In the genomic region with DNA sequence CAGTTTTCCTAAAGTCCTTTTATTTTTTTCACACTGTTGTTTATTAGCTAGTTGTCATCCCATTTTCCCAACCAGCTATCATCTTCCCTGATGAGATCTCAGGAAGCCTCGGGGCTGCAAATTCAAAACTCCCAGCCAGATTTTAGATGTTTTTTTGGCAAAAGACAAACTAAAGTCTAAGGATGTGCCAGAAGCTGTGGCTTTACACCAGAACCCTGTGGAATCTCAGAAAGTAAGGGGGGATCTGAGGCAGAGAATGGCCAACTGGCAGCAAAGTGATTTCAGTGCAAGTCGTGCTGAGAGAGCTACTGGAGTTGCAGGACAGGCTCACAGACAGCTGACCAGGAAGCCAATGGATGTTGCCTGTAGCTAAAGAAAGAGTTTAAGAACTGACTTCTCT, we compare ENCODE assay signal across 25 mouse cellular contexts.
A peak's percentile ranks its signal among the peaks of the same experiment; 100 is the strongest.
DNase-seq lines count a peak whose midpoint lies in the region; ATAC-seq and TF ChIP-seq lines count a peak whose summit lies in the region.
"Had no signal": no experiment of that assay in that cellular context is flagged by ENCODE, and none has a peak within 500 bp of the region (broad histone marks: within the 10 kb centered on the region; RNA-seq: fewer than 3 reads in every experiment).

No protein-coding gene starts in this region.

- no peaks in the 10 kb centered on the region for H3K9me3 ChIP-seq in lung, embryonic 14.5 days (ENCODE audit: low read depth, low read length)
- no peaks in the 10 kb centered on the region for H3K9me3 ChIP-seq in midbrain, postnatal 0 days (ENCODE audit: low read length)
- no peaks in the 10 kb centered on the region for H3K9me3 ChIP-seq in midbrain, embryonic 16.5 days (replicated peaks; ENCODE audit: control insufficient read depth, low read length, poor library complexity, severe bottlenecking)
- H3K9me3 ChIP-seq: embryonic facial prominence, embryonic 12.5 days; forebrain, embryonic 13.5 days; G1E; heart, embryonic 15.5 days; hindbrain, embryonic 10.5 days had no signal

- ATAC-seq in lung, embryonic 14.5 days (ENCODE audit: insufficient read depth), result no peak
- ATAC-seq in midbrain, postnatal 0 days (ENCODE audit: low FRiP score), result no peak
- no peak for ATAC-seq in midbrain, embryonic 16.5 days
- ATAC-seq: CD4-positive, CD25-positive, alpha-beta regulatory T cell, adult 4 months; forebrain, embryonic 13.5 days; inflammation-experienced regulatory T-cells, adult 6 months had no signal

- no peak overlapping the region for H3K9ac ChIP-seq in lung, embryonic 14.5 days
- H3K9ac ChIP-seq in midbrain, postnatal 0 days (replicated peaks; ENCODE audit: low read length, poor library complexity, severe bottlenecking), result no peak overlapping the region
- no peak overlapping the region for H3K9ac ChIP-seq in midbrain, embryonic 16.5 days (ENCODE audit: low read depth, low read length)
- H3K9ac ChIP-seq: embryonic facial prominence, embryonic 12.5 days; forebrain, embryonic 13.5 days; heart, embryonic 15.5 days; hindbrain, embryonic 15.5 days had no signal

- H3K27ac ChIP-seq in gastrocnemius, adult 2 months, result no peak overlapping the region
- no peak overlapping the region for H3K27ac ChIP-seq in lung, embryonic 14.5 days (ENCODE audit: low read depth)
- no peak overlapping the region for H3K27ac ChIP-seq in midbrain, postnatal 0 days (ENCODE audit: low read depth, low read length)
- H3K27ac ChIP-seq in midbrain, embryonic 16.5 days (ENCODE audit: low read length), result no peak overlapping the region
- H3K27ac ChIP-seq: embryonic facial prominence, embryonic 12.5 days; forebrain, embryonic 13.5 days; heart, embryonic 15.5 days; hindbrain, embryonic 10.5 days; hindbrain, embryonic 15.5 days had no signal

- no peak overlapping the region for H3K4me2 ChIP-seq in lung, embryonic 14.5 days
- H3K4me2 ChIP-seq in midbrain, postnatal 0 days (ENCODE audit: low read depth, low read length, poor library complexity, severe bottlenecking), result no peak overlapping the region
- H3K4me2 ChIP-seq in midbrain, embryonic 16.5 days (ENCODE audit: low read length), result no peak overlapping the region
- H3K4me2 ChIP-seq: embryonic facial prominence, embryonic 12.5 days; forebrain, embryonic 13.5 days; heart, embryonic 11.5 days; heart, embryonic 15.5 days; hindbrain, embryonic 15.5 days had no signal

- WGBS in lung, embryonic 14.5 days, result 42% methylated on average over 2 of the region's 2 CpGs
- 76% methylated on average over 2 of the region's 2 CpGs for WGBS in midbrain, postnatal 0 days
- WGBS in midbrain, embryonic 16.5 days, result 85% methylated on average over 2 of the region's 2 CpGs

- no peaks in the 10 kb centered on the region for H3K36me3 ChIP-seq in lung, embryonic 14.5 days (ENCODE audit: insufficient read depth)
- no peaks in the 10 kb centered on the region for H3K36me3 ChIP-seq in midbrain, postnatal 0 days (ENCODE audit: insufficient read depth, low read length)
- H3K36me3 ChIP-seq in midbrain, embryonic 16.5 days (ENCODE audit: control insufficient read depth, insufficient read depth, low read length), result no peaks in the 10 kb centered on the region
- H3K36me3 ChIP-seq: embryonic facial prominence, embryonic 12.5 days; G1E; heart, embryonic 15.5 days; hindbrain, embryonic 10.5 days; hindbrain, embryonic 15.5 days had no signal

- TF ChIP-seq CTCF in gastrocnemius, adult 2 months (IDR thresholded peaks at IDR 0.05), result no peak
- TF ChIP-seq CTCF in lung, embryonic 14.5 days (IDR thresholded peaks at IDR 0.05; ENCODE audit: low read depth), result no peak
- TF ChIP-seq CTCF in midbrain, postnatal 0 days (IDR thresholded peaks at IDR 0.05), result no peak

- intact Hi-C loops in gastrocnemius, adult 2 months (cut with DNase I), result no loop called here

- peak overlapping the region; percentile 25 for H3K4me3 ChIP-seq in gastrocnemius, adult 2 months
- no peak overlapping the region for H3K4me3 ChIP-seq in lung, embryonic 14.5 days (ENCODE audit: low read depth, low read length)
- H3K4me3 ChIP-seq in midbrain, postnatal 0 days (ENCODE audit: low read depth, low read length), result no peak overlapping the region
- no peak overlapping the region for H3K4me3 ChIP-seq in midbrain, embryonic 16.5 days (ENCODE audit: low read depth, low read length)
- H3K4me3 ChIP-seq: embryonic facial prominence, embryonic 12.5 days; forebrain, embryonic 13.5 days; heart, embryonic 15.5 days; hindbrain, embryonic 10.5 days; hindbrain, embryonic 15.5 days had no signal

- no peaks in the 10 kb centered on the region for H3K27me3 ChIP-seq in lung, embryonic 14.5 days (ENCODE audit: insufficient read depth, low read length)
- H3K27me3 ChIP-seq in midbrain, postnatal 0 days (ENCODE audit: insufficient read depth, low read length), result no peaks in the 10 kb centered on the region
- H3K27me3 ChIP-seq in midbrain, embryonic 16.5 days (ENCODE audit: control insufficient read depth, insufficient read depth, low read depth, low read length), result no peaks in the 10 kb centered on the region
- H3K27me3 ChIP-seq: embryonic facial prominence, embryonic 12.5 days; forebrain, embryonic 13.5 days; heart, embryonic 15.5 days; hindbrain, embryonic 15.5 days had no signal

- peak; percentile 47 to 74 for DNase-seq in cerebellum, postnatal 10 days
- no peak for DNase-seq in cerebellum, adult 11 months
- no peak for DNase-seq in gastrocnemius, adult 2 months
- DNase-seq in gastrocnemius, postnatal 4 days (ENCODE audit: low spot score in 2 of 2), result no peak
- peak; percentile 14 for DNase-seq in lung, embryonic 14.5 days
- DNase-seq in lung, adult 18-20 months, result no peak
- peak; percentile 19 for DNase-seq in midbrain, postnatal 0 days (ENCODE audit: low spot score)
- DNase-seq: adrenal gland, adult 8-10 months; adrenal gland, postnatal 36 days; B cell, adult 2 months; cerebellum, adult 11-12 months; cerebellum, adult 9-10 months; embryo, embryonic 11 days; gastrocnemius, postnatal 36 days; heart, adult 18-20 months had no signal

- no peaks in the 10 kb centered on the region for H3K4me1 ChIP-seq in lung, embryonic 14.5 days (ENCODE audit: insufficient read depth)
- no peaks in the 10 kb centered on the region for H3K4me1 ChIP-seq in midbrain, postnatal 0 days (ENCODE audit: insufficient read depth, low read length)
- no peaks in the 10 kb centered on the region for H3K4me1 ChIP-seq in midbrain, embryonic 16.5 days (ENCODE audit: control insufficient read depth, insufficient read depth, low read length)
- H3K4me1 ChIP-seq: embryonic facial prominence, embryonic 12.5 days; forebrain, embryonic 13.5 days; heart, embryonic 15.5 days; hindbrain, embryonic 10.5 days; hindbrain, embryonic 15.5 days had no signal

Comparison
In these comparisons a context has a peak if more than half of its experiments do, and no peak if none do; other contexts are left out.
1. DNase-seq: peak in cerebellum, postnatal 10 days (2 of 2), lung, embryonic 14.5 days (single experiment) and midbrain, postnatal 0 days (single experiment); none in cerebellum, adult 11 months (single experiment), gastrocnemius, adult 2 months (single experiment), gastrocnemius, postnatal 4 days (0 of 2) and lung, adult 18-20 months (0 of 2).